Mouse (Mus musculus): ENCODE data around the gene Zfp706.

Gene Zfp706

DNA sequence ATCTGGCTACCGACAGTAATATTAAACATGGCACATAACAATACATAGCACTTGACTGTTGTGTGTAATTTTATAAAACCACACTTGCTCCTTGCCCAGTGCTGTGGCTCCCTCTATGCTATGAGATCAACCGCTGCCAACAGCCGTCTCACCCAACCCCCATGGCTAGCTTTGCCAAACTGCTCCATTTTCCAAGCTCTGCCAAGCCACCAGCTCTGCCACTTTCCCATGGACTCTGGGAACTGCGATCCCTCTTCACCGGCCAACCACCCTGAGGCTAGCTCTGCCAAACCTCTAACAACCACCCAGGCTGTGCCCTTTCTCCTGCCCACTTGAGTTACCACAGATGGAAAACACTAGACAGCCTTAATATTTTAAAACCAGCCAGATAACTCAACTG, 33.6 kb upstream of the Zfp706 start:
- TF ChIP-seq CTCF (conservative IDR thresholded peaks at IDR 0.05; ENCODE audit: low read length) = no peak
- no peak for TF ChIP-seq NANOG (IDR thresholded peaks at IDR 0.05; ENCODE audit: borderline replicate concordance, low read length)
- TF ChIP-seq POU5F1 (IDR thresholded peaks at IDR 0.05; ENCODE audit: borderline replicate concordance, low read length) = no peak
- Histone ChIP-seq H3K4me1 (replicated peaks; ENCODE audit: low read depth, low read length) (no peaks in the 10 kb centered on the region; the same call in 1 of the 2 replicates), H3K36me3 (ENCODE audit: insufficient read depth, low read length) (no peaks in the 10 kb centered on the region), H3K4me3 (replicated peaks; ENCODE audit: low read length) (no peak overlapping the region), H3K27me3 (ENCODE audit: insufficient read depth, low read length) (no peaks in the 10 kb centered on the region), H3K9me3 (ENCODE audit: low read length) (peaks cover 48% of the 10 kb centered on the region)

- Histone ChIP-seq H3K4me3 (replicated peaks; ENCODE audit: low read length) (no peak overlapping the region), H3K9me3 (ENCODE audit: low read length) (peaks cover 22% of the 10 kb centered on the region), H3K36me3 (ENCODE audit: insufficient read depth, low read length) (no peaks in the 10 kb centered on the region), H3K4me1 (replicated peaks; ENCODE audit: low read depth, low read length) (no peaks in the 10 kb centered on the region), H3K27me3 (ENCODE audit: insufficient read depth, low read length) (no peaks in the 10 kb centered on the region)
- TF ChIP-seq CTCF (conservative IDR thresholded peaks at IDR 0.05; ENCODE audit: low read length) = no peak
- no peak for TF ChIP-seq NANOG (IDR thresholded peaks at IDR 0.05; ENCODE audit: borderline replicate concordance, low read length)
- TF ChIP-seq POU5F1 (IDR thresholded peaks at IDR 0.05; ENCODE audit: borderline replicate concordance, low read length) = no peak
These were observed 31.1 kb upstream of the Zfp706 start for GRCm38 (mm10) chr15:37038666-37039065.

- Histone ChIP-seq H3K36me3 (ENCODE audit: insufficient read depth, low read length) (no peaks in the 10 kb centered on the region), H3K4me1 (replicated peaks; ENCODE audit: low read depth, low read length) (no peaks in the 10 kb centered on the region), H3K4me3 (replicated peaks; ENCODE audit: low read length) (no peak overlapping the region), H3K9me3 (ENCODE audit: low read length) (peaks cover 13% of the 10 kb centered on the region), H3K27me3 (ENCODE audit: insufficient read depth, low read length) (no peaks in the 10 kb centered on the region)
- TF ChIP-seq CTCF (conservative IDR thresholded peaks at IDR 0.05; ENCODE audit: low read length) = no peak
- TF ChIP-seq NANOG (IDR thresholded peaks at IDR 0.05; ENCODE audit: borderline replicate concordance, low read length) = no peak
- TF ChIP-seq POU5F1 (IDR thresholded peaks at IDR 0.05; ENCODE audit: borderline replicate concordance, low read length) = no peak
These were observed 30.1 kb upstream of the Zfp706 start for GRCm38 (mm10) chr15:37037704-37038103.

DNA sequence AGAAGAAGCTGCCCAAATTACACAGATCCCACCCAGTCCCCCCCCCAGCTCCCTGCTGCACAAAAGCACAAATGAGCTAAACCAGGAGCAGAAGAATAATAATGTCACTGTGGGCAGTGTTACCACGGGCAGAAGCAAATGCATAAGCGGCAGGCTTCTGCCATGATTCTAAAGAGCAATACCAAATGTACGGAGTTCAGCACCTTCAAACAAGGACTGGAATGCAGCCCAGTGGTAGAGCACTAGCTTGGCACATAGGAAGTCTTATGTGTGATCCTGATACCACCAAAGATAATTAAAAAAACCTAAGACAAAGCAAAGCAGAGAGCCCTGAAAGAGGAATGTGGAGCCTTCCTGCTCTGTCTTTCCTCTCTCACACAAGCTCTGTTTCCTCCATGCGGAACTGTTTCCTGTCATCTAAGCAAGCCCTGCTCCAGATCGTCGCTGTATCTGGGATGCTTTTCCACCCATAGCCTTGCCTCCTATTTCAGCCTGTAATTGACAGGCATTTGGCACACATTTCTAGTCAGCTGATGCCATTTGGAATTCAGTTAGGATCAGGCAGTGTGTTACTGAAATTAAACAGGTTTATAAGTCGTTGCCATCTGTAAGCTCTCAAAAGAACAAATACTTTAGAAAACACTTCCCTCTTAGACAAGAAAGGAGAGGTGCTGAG, 29.0 kb upstream of the Zfp706 start:
- Histone ChIP-seq H3K27me3 (ENCODE audit: insufficient read depth, low read length) (no peaks in the 10 kb centered on the region), H3K36me3 (ENCODE audit: insufficient read depth, low read length) (no peaks in the 10 kb centered on the region), H3K4me1 (replicated peaks; ENCODE audit: low read depth, low read length) (peaks cover 6% of the 10 kb centered on the region), H3K9me3 (ENCODE audit: low read length) (peaks cover 5% of the 10 kb centered on the region; the same call in 1 of the 2 replicates), H3K4me3 (replicated peaks; ENCODE audit: low read length) (no peak overlapping the region)
- TF ChIP-seq POU5F1 (IDR thresholded peaks at IDR 0.05; ENCODE audit: borderline replicate concordance, low read length) (no peak), CTCF (conservative IDR thresholded peaks at IDR 0.05; ENCODE audit: low read length) (no peak), NANOG (IDR thresholded peaks at IDR 0.05; ENCODE audit: borderline replicate concordance, low read length) (no peak)

- Histone ChIP-seq H3K4me3 (replicated peaks; ENCODE audit: low read length) (no peak overlapping the region), H3K36me3 (ENCODE audit: insufficient read depth, low read length) (no peaks in the 10 kb centered on the region), H3K27me3 (ENCODE audit: insufficient read depth, low read length) (no peaks in the 10 kb centered on the region), H3K9me3 (ENCODE audit: low read length) (no peaks in the 10 kb centered on the region), H3K4me1 (replicated peaks; ENCODE audit: low read depth, low read length) (peaks cover 14% of the 10 kb centered on the region)
- no peak for TF ChIP-seq NANOG (IDR thresholded peaks at IDR 0.05; ENCODE audit: borderline replicate concordance, low read length)
- TF ChIP-seq POU5F1 (IDR thresholded peaks at IDR 0.05; ENCODE audit: borderline replicate concordance, low read length) = no peak
- no peak for TF ChIP-seq CTCF (conservative IDR thresholded peaks at IDR 0.05; ENCODE audit: low read length)
These were observed 26.6 kb upstream of the Zfp706 start for GRCm38 (mm10) chr15:37034155-37034554.

- H3K9me3 ChIP-seq (ENCODE audit: low read length) = no peaks in the 10 kb centered on the region
- H3K4me1 ChIP-seq (replicated peaks; ENCODE audit: low read depth, low read length) = peaks cover 14% of the 10 kb centered on the region
- TF ChIP-seq POU5F1 (IDR thresholded peaks at IDR 0.05; ENCODE audit: borderline replicate concordance, low read length) (no peak), CTCF (conservative IDR thresholded peaks at IDR 0.05; ENCODE audit: low read length) (no peak), NANOG (IDR thresholded peaks at IDR 0.05; ENCODE audit: borderline replicate concordance, low read length) (no peak)
These were observed 25.9 kb upstream of the Zfp706 start for GRCm38 (mm10) chr15:37033431-37033830.

GRCm38 (mm10) chr15:37031334-37032150, 24.0 kb upstream of the Zfp706 start:
- H3K4me3 ChIP-seq (replicated peaks; ENCODE audit: low read length) = no peak overlapping the region
- TF ChIP-seq CTCF (conservative IDR thresholded peaks at IDR 0.05; ENCODE audit: low read length) (no peak), POU5F1 (IDR thresholded peaks at IDR 0.05; ENCODE audit: borderline replicate concordance, low read length) (no peak), NANOG (IDR thresholded peaks at IDR 0.05; ENCODE audit: borderline replicate concordance, low read length) (no peak)
- H3K4me1 ChIP-seq (replicated peaks; ENCODE audit: low read depth, low read length) = peaks cover 14% of the 10 kb centered on the region
- no peaks in the 10 kb centered on the region for H3K27me3 ChIP-seq (ENCODE audit: insufficient read depth, low read length)
- H3K36me3 ChIP-seq (ENCODE audit: insufficient read depth, low read length) = no peaks in the 10 kb centered on the region
- no peaks in the 10 kb centered on the region for H3K9me3 ChIP-seq (ENCODE audit: low read length)

More at GRCm38 (mm10) chr15:37033431-37033830, 25.9 kb upstream of the Zfp706 start:
- H3K27me3 ChIP-seq (ENCODE audit: insufficient read depth, low read length) = no peaks in the 10 kb centered on the region
- no peak overlapping the region for H3K4me3 ChIP-seq (replicated peaks; ENCODE audit: low read length)
- H3K36me3 ChIP-seq (ENCODE audit: insufficient read depth, low read length) = no peaks in the 10 kb centered on the region

- H3K27me3 ChIP-seq (ENCODE audit: insufficient read depth, low read length) = no peaks in the 10 kb centered on the region
- TF ChIP-seq CTCF (conservative IDR thresholded peaks at IDR 0.05; ENCODE audit: low read length) = no peak
- no peak for TF ChIP-seq POU5F1 (IDR thresholded peaks at IDR 0.05; ENCODE audit: borderline replicate concordance, low read length)
- no peak for TF ChIP-seq NANOG (IDR thresholded peaks at IDR 0.05; ENCODE audit: borderline replicate concordance, low read length)
- H3K9me3 ChIP-seq (ENCODE audit: low read length) = no peaks in the 10 kb centered on the region
- peaks cover 14% of the 10 kb centered on the region for H3K4me1 ChIP-seq (replicated peaks; ENCODE audit: low read depth, low read length)
- H3K36me3 ChIP-seq (ENCODE audit: insufficient read depth, low read length) = no peaks in the 10 kb centered on the region
- no peak overlapping the region for H3K4me3 ChIP-seq (replicated peaks; ENCODE audit: low read length)
These were observed 23.4 kb upstream of the Zfp706 start for GRCm38 (mm10) chr15:37030929-37031328.

All from E14TG2a.4 (cell line).